Mouse (Mus musculus): Measurements from ENCODE around the gene Pole2.
A peak's percentile ranks its signal among the peaks of the same experiment; 100 is the strongest.

The Pole2 gene

GRCm38 (mm10) chr12:69227776-69228466 lies at the start of gene Pole2:
Gene Pole2 (minus strand): TSS chr12:69228195.
- peak; percentile 46 for DNase-seq (ENCODE audit: low spot score)

- no peak for DNase-seq (ENCODE audit: low spot score)
Measured at GRCm38 (mm10) chr12:69268956-69269355, 41.0 kb upstream of the Pole2 start.

- DNase-seq (ENCODE audit: low spot score): no peak
Measured at GRCm38 (mm10) chr12:69267956-69268632, 40.1 kb upstream of the Pole2 start.

GRCm38 (mm10) chr12:69265031-69265430 lies 37.0 kb upstream of the Pole2 start:
- no peak for DNase-seq (ENCODE audit: low spot score)

GRCm38 (mm10) chr12:69262251-69262650 lies 34.3 kb upstream of the Pole2 start:
- DNase-seq (ENCODE audit: low spot score): no peak

GRCm38 (mm10) chr12:69257836-69258235 lies 29.8 kb upstream of the Pole2 start:
- DNase-seq (ENCODE audit: low spot score): no peak

- DNase-seq (ENCODE audit: low spot score): no peak
Measured at GRCm38 (mm10) chr12:69253806-69254205, 25.8 kb upstream of the Pole2 start.

GRCm38 (mm10) chr12:69250756-69251155 lies 22.8 kb upstream of the Pole2 start:
- DNase-seq (ENCODE audit: low spot score): no peak

GRCm38 (mm10) chr12:69249766-69250165 lies 21.8 kb upstream of the Pole2 start:
- no peak for DNase-seq (ENCODE audit: low spot score)

- peak; percentile 39 for DNase-seq (ENCODE audit: low spot score)
Measured at GRCm38 (mm10) chr12:69241771-69242431, 13.9 kb upstream of the Pole2 start.

GRCm38 (mm10) chr12:69241405-69241770 lies 13.4 kb upstream of the Pole2 start:
- no peak for DNase-seq (ENCODE audit: low spot score)

- DNase-seq (ENCODE audit: low spot score): no peak
Measured at GRCm38 (mm10) chr12:69240876-69241275, 12.9 kb upstream of the Pole2 start, which contains the start of gene Klhdc1. Gene Klhdc1 (plus strand): TSS chr12:69241176.

GRCm38 (mm10) chr12:69238284-69238683 lies 10.3 kb upstream of the Pole2 start:
- no peak for DNase-seq (ENCODE audit: low spot score)

GRCm38 (mm10) chr12:69235782-69236181 lies 7.8 kb upstream of the Pole2 start:
- DNase-seq (ENCODE audit: low spot score): no peak

- DNase-seq (ENCODE audit: low spot score): no peak
Measured at GRCm38 (mm10) chr12:69229251-69229650, 1.3 kb upstream of the Pole2 start.

- no peak for DNase-seq (ENCODE audit: low spot score)
Measured at GRCm38 (mm10) chr12:69220613-69221277, 7.2 kb downstream of the Pole2 start.

GRCm38 (mm10) chr12:69216587-69216986 lies 11.4 kb downstream of the Pole2 start:
- no peak for DNase-seq (ENCODE audit: low spot score)

- DNase-seq (ENCODE audit: low spot score): no peak
Measured at GRCm38 (mm10) chr12:69215000-69215785, 12.8 kb downstream of the Pole2 start.

- DNase-seq (ENCODE audit: low spot score): no peak
Measured at GRCm38 (mm10) chr12:69214393-69214792, 13.6 kb downstream of the Pole2 start.

GRCm38 (mm10) chr12:69213186-69213777 lies 14.7 kb downstream of the Pole2 start:
- no peak for DNase-seq (ENCODE audit: low spot score)

- DNase-seq (ENCODE audit: low spot score): no peak
Measured at GRCm38 (mm10) chr12:69211057-69211456, 16.9 kb downstream of the Pole2 start.

All from left cerebral cortex, adult 11 months (tissue).